Mouse (Mus musculus) left cerebral cortex, adult 18-20 months (tissue): ENCODE measurements at regions not wholly inside any gene's neighbourhood (a gene's known extent, or its start where the extent isn't known, plus 50 kb on each side); places are given as distances from the start of the nearest gene placed in this dataset.

ENCODE experiments used
- DNase-seq, 2 experiments: peaks; one replicate each; pipeline ENCODE4 v3.0.0; 2021 to 2022; ENCODE audit warnings: low spot score in 2 of 2, mixed read lengths in 1 of 2

GRCm38 (mm10) chr6:14819798-14820197 is 64.7 kb upstream of the Ppp1r3a start:
- DNase-seq: no peak

- no peak for DNase-seq
These were observed 69.7 kb upstream of the Ppp1r3a start for GRCm38 (mm10) chr6:14824777-14825176.

DNA sequence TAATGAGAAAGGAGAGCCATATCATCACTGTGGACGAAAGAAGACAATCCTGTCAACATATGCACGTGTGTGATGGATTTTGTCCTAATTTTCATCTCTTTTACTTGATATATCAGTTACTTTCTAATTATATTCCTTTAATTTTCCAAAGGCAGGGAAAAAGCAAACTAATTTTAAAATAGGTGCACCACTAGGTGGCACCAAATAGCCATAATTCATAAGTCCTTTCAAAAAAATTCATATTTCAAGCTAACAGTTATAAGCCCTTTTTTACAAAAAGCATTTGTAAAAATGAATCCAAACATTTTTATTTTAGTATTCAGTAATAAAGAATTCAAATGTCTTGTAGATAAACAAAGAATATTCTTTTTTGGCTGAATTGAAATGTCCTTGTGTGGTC is 62.2 kb upstream of the Foxp2 start:
- DNase-seq: peak in 1 of 2 experiments; percentile 16
